Mouse (Mus musculus): ENCODE measurements around the gene Ttc16. TPM values are rescaled to one million over a fixed set of nuclear protein-coding genes. Genes with fewer than 3 reads are reported as not detected.

The Ttc16 gene
- polyA plus RNA-seq, 1 experiment, result 0.02 TPM

DNA sequence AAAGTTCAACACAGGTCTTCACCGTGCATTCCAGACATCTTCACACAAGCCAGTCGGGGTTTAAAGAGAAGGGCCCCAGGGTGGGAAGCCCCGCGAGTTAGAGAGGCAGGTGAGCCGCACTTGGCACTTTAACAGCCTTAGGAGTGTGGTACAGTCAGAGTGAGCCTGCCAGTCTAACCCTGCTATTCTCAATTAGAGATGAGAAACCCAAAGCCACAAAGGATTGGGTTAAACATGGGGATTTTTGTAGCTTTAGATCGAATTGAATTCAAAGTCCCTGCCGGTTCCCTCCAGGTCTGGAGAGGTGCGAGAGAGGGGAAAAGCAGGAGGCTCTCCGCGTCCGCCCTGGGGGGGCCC, 34.5 kb downstream of the Ttc16 start, which contains the start of gene 6330409D20Rik:
TSS of gene 6330409D20Rik (minus strand) at position 101 of the 357 bp plus-strand sequence.
- no peak for TF ChIP-seq GATA1 (IDR thresholded peaks at IDR 0.05; ENCODE audit: low read length)

DNA sequence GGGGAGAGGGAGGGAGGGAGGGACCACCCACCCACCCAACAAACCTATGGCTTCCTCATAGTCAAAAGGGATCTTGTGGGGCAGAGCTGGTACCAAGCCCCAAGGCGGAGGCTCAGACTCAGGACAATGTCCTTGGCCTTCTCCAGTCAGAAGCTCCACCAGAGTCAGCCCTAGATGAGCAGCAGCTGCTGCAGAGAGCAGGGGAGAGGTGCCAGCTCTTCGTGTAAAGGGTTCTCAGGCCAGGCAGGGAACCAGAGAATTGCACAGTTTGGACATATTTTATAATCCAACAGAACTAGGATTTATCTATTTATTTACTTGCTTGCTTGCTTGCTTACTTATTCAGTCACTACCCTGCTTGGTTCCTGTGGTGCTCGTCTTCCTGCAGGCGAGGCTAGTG, 36.1 kb downstream of the Ttc16 start:
- TF ChIP-seq GATA1 (IDR thresholded peaks at IDR 0.05; ENCODE audit: low read length), result no peak

DNA sequence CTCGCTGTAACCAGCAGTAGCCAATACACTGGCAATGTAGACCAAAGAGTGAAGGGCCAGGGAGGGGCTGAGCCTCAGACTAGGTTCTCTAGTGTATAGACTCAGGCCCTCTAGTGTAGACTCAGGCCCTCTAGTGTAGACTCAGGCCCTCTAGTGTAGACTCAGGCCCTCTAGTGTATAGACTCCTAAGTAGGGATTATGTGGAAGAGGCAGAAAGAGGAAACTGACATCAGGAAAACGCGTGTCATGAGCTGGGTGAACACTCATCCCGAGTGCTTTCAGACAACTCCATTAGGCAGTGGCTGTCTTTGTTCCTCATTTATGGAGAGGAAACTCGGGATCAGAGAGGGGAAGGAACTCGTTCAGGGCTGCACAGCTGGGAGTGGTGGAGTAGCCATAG, 38.4 kb downstream of the Ttc16 start:
- no peak for TF ChIP-seq GATA1 (IDR thresholded peaks at IDR 0.05; ENCODE audit: low read length)

DNA sequence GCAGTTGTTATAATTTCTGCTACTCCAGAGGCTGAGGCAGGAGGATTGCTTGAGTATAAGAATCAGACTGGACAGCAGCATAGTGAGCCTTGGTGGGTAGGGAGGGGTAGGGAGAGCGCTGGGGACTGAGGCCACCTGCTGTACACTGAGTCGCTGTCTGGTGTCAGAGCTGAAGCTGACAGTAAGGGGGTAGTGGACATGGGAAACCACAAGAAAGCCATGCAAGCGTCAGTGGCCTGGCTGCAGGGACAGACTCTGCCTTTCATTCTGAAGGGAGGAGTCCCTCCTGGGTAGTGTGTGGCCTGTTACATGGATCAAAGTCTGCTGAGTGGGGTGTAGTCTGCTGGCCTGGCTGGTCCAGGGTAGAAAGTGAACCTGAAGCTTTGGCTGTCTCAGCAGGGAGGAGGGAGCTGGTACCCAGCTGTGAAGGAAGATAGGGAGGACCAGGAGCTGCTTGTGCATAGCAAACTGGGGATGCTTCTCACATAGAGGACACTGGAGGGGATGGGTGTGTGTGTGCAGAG, 39.1 kb downstream of the Ttc16 start:
- TF ChIP-seq GATA1 (IDR thresholded peaks at IDR 0.05; ENCODE audit: low read length), result no peak

DNA sequence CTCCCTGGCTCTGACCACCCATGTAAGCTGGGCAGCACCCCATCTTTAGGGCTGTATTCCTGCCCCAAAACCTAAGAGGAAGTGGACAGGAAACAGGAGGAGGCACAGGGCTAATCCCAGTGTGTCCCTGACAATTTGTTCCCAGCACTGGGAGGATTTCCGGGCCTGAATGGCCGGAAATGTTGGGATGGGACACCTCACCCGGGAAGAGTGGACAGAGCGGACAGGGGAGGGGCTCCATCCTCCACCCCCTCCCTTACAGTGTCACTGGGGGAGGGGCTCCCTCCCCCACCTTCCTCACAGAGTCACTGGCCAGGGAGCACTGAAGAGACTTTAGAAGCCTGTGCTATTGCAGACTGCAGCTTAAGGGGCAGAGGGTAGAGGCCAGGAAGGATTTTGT, 40.5 kb downstream of the Ttc16 start:
- TF ChIP-seq GATA1 (IDR thresholded peaks at IDR 0.05; ENCODE audit: low read length), result no peak

DNA sequence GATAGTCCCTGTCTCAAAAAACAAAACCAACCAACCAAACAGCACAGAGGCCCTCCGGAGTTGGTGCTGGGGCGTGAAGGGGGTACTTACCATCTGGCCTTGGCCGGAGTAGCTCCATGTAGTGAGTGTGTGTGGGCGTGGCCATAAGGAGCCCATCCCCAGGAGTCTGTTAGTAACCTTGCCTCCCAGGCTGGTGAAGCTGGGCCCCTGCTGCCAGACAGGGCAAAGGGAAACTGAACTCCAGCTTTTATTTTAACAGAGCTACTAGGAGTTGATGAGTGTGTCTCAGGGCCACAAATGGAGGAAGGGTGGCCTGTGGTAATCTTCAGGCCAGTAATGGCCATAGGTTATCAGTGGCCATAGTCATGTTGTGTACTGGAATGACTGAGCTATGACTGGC, 41.0 kb downstream of the Ttc16 start:
- no peak for TF ChIP-seq GATA1 (IDR thresholded peaks at IDR 0.05; ENCODE audit: low read length)

DNA sequence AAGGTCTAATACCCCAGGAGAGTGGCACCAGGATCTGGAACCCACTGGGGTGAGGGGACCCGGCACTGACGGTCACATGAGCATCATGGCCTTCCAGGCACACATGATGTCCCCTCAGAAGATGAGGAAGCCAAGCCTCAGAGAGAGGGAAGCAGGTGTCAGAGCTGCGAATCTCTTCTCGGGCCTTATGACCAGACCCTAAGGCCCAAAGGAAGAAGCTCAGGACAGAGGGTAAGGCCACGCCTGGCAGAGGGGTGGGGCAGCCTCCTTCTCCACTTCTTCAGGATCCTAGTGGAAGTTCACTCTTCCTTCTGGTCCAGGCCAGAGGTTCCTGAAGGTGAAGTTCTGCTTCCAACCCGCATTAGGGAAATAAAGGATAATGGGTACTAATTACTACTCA, 42.7 kb downstream of the Ttc16 start:
- TF ChIP-seq GATA1 (IDR thresholded peaks at IDR 0.05; ENCODE audit: low read length), result no peak

DNA sequence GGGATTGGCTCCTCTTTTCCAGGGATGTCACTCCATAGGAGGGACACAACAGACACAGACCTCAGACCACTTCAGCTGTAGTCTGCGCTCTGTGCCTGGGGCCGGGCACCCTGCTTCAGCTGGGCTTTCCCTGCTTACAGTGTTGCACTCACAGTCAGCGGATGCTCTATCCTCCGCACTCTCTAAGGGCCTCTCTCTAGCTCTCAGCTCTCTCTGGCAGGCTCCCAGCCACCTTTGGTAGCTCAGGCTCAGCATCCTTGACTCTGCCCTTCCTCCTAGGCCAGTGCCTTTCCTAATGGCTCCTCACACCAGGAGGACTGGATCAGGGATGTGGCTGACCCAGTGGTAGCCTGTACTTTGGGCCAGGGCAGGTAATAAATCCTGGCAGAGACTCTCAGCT, 43.5 kb downstream of the Ttc16 start:
- no peak for TF ChIP-seq GATA1 (IDR thresholded peaks at IDR 0.05; ENCODE audit: low read length)

DNA sequence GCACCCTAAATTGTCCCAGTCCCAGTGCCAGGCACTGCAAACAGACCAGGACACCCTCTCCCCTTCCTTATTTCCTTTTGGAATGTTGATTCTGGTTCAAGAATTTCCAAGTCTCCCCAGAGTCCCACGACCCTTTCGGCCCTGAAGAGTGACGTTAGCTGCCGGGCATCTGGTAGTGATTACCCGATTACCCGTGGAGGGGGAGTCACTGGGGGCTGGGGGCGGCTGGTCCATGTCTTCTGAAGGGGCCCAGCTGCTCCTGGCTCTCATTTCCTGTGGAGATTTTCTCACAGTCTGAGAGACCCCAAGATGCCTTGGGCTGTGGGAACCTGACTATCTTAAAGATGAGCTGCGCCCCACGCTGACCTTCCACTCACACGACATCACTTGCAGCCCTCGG, 44.6 kb downstream of the Ttc16 start:
- TF ChIP-seq GATA1 (IDR thresholded peaks at IDR 0.05; ENCODE audit: low read length), result no peak

DNA sequence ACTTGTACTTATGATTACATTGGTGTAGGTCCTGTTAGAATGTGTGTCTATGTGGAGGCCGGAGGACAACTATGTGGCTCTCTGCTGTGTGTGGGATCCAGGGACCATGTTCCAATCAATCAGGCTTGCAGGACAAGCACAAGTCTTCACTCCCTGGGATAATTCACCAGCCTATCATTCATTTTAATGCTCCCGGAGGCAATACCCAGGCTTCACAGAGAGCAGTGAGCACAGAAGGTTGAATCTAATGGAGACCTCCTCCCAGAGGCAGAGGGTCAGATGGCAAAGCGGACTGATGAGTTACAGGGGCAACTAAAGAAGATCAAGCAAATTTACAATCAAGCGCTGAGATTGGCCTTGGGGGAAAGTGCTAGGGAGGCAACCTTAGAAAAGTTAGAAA, 45.9 kb downstream of the Ttc16 start:
- TF ChIP-seq GATA1 (IDR thresholded peaks at IDR 0.05; ENCODE audit: low read length), result no peak

DNA sequence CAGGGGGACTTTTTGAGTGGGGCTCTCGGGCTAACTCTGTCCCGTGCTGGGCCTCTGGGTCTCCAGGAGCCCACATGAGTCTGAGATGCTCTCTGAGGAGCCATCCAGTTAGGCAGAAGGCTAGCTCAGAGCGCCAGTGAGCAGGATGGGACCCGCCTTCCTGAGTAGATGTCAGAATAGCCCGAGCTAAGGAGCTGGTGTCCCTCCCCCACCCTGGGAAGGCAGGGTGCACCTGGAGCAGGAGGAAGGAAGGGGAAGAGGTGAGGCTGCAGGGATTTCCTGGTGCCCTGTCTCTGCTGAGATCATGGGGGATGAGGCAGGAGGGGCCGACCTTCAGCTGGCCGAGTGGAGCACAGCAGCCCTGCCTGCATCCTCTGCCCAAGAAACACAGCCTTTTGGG, 47.0 kb downstream of the Ttc16 start:
- TF ChIP-seq GATA1 (IDR thresholded peaks at IDR 0.05; ENCODE audit: low read length), result no peak

DNA sequence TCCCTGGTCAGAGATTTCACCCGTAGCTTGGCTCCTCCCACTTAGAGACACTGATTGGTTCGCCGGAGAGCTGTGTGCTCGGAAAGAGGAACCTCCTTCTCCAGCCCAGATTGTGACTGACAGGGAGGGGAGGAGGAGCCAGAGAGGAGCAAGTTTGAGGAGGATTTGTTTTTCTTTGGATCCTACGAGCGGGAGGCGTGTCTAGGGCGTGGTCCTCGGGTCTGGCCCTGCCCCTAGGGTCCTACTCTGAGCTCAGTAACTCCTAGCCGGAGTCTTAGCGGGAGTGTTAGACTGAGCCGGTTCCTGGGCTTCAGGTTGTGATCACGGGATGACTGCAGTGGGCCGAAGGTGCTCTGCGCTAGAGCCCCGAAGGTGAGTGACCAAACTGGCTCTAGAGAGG, 48.0 kb downstream of the Ttc16 start:
- no peak for TF ChIP-seq GATA1 (IDR thresholded peaks at IDR 0.05; ENCODE audit: low read length)

DNA sequence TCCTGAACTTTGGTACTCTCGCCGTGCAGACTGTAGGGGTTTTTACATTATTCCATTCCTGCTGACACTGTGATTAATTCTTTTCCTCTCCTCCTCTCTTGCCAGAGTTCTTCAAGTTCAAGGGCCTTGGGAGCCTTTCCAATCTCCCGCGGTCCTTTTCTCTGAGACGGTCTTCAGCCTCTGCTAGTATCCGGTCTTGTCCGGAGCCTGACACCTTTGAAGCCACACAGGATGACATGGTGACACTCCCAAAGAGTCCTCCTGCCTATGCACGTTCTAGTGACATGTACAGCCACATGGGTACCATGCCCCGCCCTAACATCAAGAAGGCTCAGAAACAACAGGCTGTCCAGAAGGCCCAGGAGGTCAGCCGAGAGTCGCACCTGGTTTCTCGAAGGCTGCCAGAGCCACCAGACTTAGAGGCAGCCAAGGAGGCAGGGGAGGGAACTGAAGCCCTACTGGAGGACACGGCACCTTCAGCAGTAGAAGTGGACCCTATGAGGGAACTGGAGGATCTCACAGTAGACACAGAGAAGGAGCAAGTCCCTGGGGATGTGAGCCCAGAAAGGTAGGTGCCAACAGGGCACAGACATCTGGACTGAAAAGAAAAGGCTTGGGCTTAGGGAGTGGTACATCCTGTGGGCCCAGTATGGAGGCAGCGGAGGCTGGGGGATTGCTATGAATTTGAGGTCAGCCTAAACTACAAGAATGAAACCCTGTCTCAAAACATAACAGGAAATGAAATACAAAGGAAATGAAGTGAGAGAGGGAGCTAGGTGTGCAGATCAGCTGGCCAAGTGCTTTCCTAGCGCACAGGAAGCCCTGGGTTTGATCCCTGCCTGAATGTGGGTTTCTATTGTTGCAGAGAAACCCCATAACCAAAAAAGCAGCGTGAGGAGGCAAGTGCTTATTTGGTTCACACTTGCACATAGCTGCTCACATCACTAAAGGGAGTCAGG, 50.3 kb downstream of the Ttc16 start:
- no peak for TF ChIP-seq GATA1 (IDR thresholded peaks at IDR 0.05; ENCODE audit: low read length)

DNA sequence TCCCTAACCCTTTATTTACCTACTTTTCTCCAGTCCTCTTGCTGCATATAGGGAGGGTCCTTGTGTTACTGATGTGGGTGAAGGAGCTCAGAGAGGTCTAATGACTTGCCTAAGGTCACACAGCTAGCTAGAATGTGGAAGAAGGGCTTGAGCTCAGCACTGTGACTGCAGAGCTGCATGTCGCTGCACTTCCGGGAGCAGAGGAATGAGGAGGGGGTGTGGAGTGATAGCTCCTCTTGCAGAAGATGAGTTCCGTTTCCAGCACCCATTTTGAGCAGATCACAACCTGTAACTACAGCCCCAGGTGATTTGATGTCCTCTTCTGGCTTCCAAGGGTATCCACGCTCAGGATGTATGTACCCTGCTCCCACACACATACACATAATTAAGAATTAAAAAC, 51.3 kb downstream of the Ttc16 start:
- TF ChIP-seq GATA1 (IDR thresholded peaks at IDR 0.05; ENCODE audit: low read length), result no peak

DNA sequence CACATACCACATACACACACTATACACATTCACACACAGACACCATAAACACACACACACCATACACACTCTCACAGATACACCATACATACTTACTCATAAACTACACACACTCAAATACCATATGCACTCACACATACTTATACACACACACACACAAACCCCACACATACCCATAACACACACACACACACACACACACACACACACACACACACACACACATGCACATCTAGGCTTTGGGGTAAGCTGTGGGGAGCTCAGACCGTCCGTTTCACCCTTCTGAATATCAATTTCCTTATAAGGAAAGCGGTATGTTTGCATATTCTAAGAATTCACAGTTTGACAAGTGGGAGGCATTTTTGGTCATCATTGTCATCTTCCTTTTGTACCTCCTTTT, 52.9 kb downstream of the Ttc16 start:
- TF ChIP-seq GATA1 (IDR thresholded peaks at IDR 0.05; ENCODE audit: low read length), result no peak

DNA sequence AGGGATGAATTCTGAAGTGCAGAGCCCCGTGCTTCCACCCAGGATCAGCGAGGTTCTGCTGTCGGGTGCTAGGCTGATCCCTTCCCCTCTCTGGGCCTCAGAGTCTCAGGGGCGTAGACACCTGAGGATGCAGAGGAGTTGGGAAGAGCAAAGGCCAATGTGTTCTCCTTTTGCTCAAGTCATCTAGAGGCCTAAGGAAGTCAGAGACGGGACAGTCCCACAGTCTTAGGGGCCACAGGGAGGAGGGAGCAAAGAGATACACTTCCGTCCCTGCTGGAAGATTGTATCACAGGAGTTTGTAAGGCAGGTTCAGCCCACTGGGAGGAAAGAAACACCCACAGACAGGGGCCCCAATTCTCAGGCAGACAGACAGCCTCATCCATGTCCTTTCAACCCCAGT, 53.4 kb downstream of the Ttc16 start:
- TF ChIP-seq GATA1 (IDR thresholded peaks at IDR 0.05; ENCODE audit: low read length), result no peak

DNA sequence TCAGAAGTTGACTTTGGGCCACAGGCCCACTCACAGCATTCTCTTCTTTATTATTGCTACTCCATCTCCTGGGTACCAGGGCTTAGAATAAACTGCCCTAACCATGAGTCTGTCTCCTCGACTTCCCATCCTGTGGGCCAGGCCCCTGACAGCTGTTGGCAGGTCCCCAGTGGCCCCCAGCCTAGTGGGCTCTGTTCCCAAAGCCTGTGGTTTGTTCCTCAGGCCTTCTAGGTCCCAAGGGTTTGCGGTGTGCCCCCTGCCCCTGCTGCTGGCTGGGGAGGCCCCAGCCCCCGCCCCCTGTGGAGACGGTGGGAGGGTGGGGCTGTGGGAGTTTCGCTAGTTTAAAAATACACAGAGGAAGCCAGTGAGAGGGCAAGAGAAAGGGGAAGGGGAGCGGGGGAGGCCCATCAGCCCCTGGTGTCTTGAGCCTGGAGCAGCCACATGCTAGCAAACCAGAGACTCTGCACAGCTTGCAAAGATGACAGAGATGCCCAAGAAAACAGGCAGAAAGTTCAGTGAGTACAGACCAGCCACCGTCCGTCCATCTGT, 54.7 kb downstream of the Ttc16 start, which contains the start of gene Sh2d3c:
TSS of gene Sh2d3c (plus strand) at position 375 of the 549 bp plus-strand sequence.
- TF ChIP-seq GATA1 (IDR thresholded peaks at IDR 0.05; ENCODE audit: low read length), result no peak

Data from G1E-ER4 (cell line).